Mouse (Mus musculus) hindbrain, postnatal 0 days (tissue): ENCODE measurements around the gene Washc2. TPM values are rescaled to one million over a fixed set of nuclear protein-coding genes. Genes with fewer than 3 reads are reported as not detected.

Experiments used
- ATAC-seq: fragments of 200-750 bp; cut with Nextera tagmentation; 2 replicates; pipeline ENCODE4 v1.8.0; 2017; ENCODE audit warnings: mild to moderate bottlenecking, moderate TSS enrichment, moderate library complexity
- DNase-seq: peaks from one replicate; pipeline ENCODE4 v3.0.0-alpha.2; 2015; ENCODE audit warnings: low spot score
- H3K27ac ChIP-seq: fragments of 300-500 bp; sonication (generic); 2 replicates; pipeline ENCODE4 v1.5.1; 2014; ENCODE audit warnings: mild to moderate bottlenecking
- H3K27me3 ChIP-seq: fragments of 300-500 bp; sonication (generic); 2 replicates; pipeline ENCODE4 v1.6.1; 2014; ENCODE audit warnings: low read length, mixed read lengths; ENCODE audit not compliant: insufficient read depth
- H3K36me3 ChIP-seq: fragments of 300-500 bp; sonication (generic); 2 replicates; pipeline ENCODE4 v1.6.1; 2014; ENCODE audit warnings: low read length, mixed read lengths; ENCODE audit not compliant: insufficient read depth
- H3K4me1 ChIP-seq: fragments of 300-500 bp; sonication (generic); 2 replicates; pipeline ENCODE4 v1.6.1; 2014; ENCODE audit warnings: antibody characterized with exemption, low read length, mixed read lengths; ENCODE audit not compliant: insufficient read depth
- H3K4me2 ChIP-seq: fragments of 300-500 bp; sonication (generic); 2 replicates; pipeline ENCODE4 v1.6.1; 2014; ENCODE audit warnings: low read depth, mild to moderate bottlenecking, low read length, moderate library complexity, mixed read lengths
- H3K4me3 ChIP-seq: fragments of 300-500 bp; sonication (generic); 2 replicates; pipeline ENCODE4 v1.5.1; 2014; ENCODE audit warnings: low read length
- H3K9ac ChIP-seq: fragments of 300-500 bp; sonication (generic); replicated peaks from 2 replicates; pipeline ENCODE4 v1.6.1; 2014; ENCODE audit warnings: mild to moderate bottlenecking, low read length, moderate library complexity, mixed read lengths
- H3K9me3 ChIP-seq: fragments of 300-500 bp; sonication (generic); 2 replicates; pipeline ENCODE4 v1.6.1; 2016; ENCODE audit warnings: low read length, mixed read lengths
- CTCF ChIP-seq: IDR thresholded peaks from 2 replicates; pipeline ENCODE4 v1.5.1; 2016; ENCODE audit warnings: antibody characterized with exemption, control low read depth, low read depth
- WGBS: fragments of 180-500 bp; shearing (Covaris S2); extraction: QIAGEN DNeasy Blood & Tissue Kit; methylation state at CpG from one replicate; pipeline ENCODE4 v1.1.7; 2014; 5-methylcytosine and 5-hydroxymethylcytosine counted together
- polyA plus RNA-seq: library from polyadenylated mRNA; unstranded; fragments of >200 nt; fragmentation: Nextera tagmentation; extraction: Ambion mirVana; gene quantifications from 2 replicates; pipeline ENCODE4 v1.2.1, GENCODE M21; 2015
- total RNA-seq: library from RNA; depleted of rRNA; stranded (reverse); fragments of >200 nt; gene quantifications from 2 replicates; pipeline ENCODE4 v1.2.3, GENCODE M21; 2014

Gene Washc2
- total and polyA plus RNA-seq, 2 experiments from 2014 or later = 61.5 to 73.2 TPM

DNA sequence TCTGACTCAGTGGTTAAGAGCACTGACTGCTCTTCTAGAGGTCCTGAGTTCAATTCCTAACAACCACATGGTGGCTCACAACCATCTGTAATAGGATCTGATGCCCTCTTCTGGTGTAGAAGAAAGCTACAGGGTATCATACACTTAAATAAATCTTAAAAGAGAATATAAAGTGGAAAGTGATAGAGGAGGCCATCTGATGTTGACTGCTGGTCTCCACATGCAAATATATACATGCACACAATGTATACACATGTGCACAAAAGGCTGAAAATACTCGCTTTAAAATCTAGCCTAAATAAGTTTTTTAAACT, 59.2 kb downstream of the Washc2 start:
- H3K4me1 ChIP-seq = no peaks in the 10 kb centered on the region
- no peak overlapping the region for H3K27ac ChIP-seq
- TF ChIP-seq CTCF = peak; percentile 17; the same call in 1 of the 2 replicates
- no peak overlapping the region for H3K4me3 ChIP-seq
- 0 out of 2 replicates have a peak, but pooled peaks cover 3% of the 10 kb centered on the region for H3K36me3 ChIP-seq
- no peak overlapping the region for H3K9ac ChIP-seq
- no peaks in the 10 kb centered on the region for H3K27me3 ChIP-seq
- WGBS = 98% methylated on average over 1 of the region's 1 CpGs
- H3K9me3 ChIP-seq = no peaks in the 10 kb centered on the region
- no peak for ATAC-seq
- DNase-seq = no peak
- no peak overlapping the region for H3K4me2 ChIP-seq

DNA sequence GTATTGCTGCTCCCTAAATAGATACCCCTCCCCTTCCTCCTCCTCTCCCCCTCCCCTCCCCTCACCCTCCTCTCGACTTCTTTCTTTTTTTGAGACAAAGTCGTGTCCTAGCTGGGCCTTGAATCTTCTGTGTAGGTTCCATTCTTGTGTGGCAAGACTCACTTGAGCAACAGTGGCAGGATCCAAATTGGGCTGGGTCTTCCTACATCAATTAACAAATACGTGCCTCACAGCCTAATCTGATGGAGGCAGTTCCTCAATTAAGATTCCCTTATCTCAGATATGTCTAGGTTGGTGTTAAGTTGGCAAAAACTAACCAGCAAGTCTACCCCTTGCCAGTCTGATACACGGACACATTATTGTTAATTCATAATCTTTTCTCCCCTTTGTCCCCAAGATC, 67.9 kb downstream of the Washc2 start:
- WGBS = 65% methylated on average over 4 of the region's 4 CpGs

GRCm38 (mm10) chr6:116278679-116279317, 71.0 kb downstream of the Washc2 start:
- Histone ChIP-seq H3K4me1 (no peaks in the 10 kb centered on the region), H3K36me3 (no peaks in the 10 kb centered on the region), H3K9ac (no peak overlapping the region), H3K4me2 (no peak overlapping the region), H3K4me3 (no peak overlapping the region), H3K27ac (no peak overlapping the region), H3K27me3 (no peaks in the 10 kb centered on the region), H3K9me3 (no peaks in the 10 kb centered on the region)
- no peak for ATAC-seq
- DNase-seq = no peak
- TF ChIP-seq CTCF = no peak
- 77% methylated on average over 5 of the region's 5 CpGs for WGBS

More for the DNA sequence above, 67.9 kb downstream of the Washc2 start:
- no peak overlapping the region for H3K9ac ChIP-seq
- DNase-seq (no peak), ATAC-seq (no peak)
- H3K4me1 ChIP-seq = no peaks in the 10 kb centered on the region
- no peaks in the 10 kb centered on the region for H3K36me3 ChIP-seq
- H3K4me2 ChIP-seq = no peak overlapping the region
- no peak for TF ChIP-seq CTCF
- H3K9me3 ChIP-seq = no peaks in the 10 kb centered on the region
- H3K4me3 ChIP-seq = no peak overlapping the region
- H3K27ac ChIP-seq = no peak overlapping the region
- H3K27me3 ChIP-seq = no peaks in the 10 kb centered on the region

- no peaks in the 10 kb centered on the region for H3K4me1 ChIP-seq
- DNase-seq (no peak), ATAC-seq (no peak)
- no peaks in the 10 kb centered on the region for H3K36me3 ChIP-seq
- no peak overlapping the region for H3K9ac ChIP-seq
- H3K4me3 ChIP-seq = no peak overlapping the region
- H3K27ac ChIP-seq = no peak overlapping the region
- no peaks in the 10 kb centered on the region for H3K9me3 ChIP-seq
- TF ChIP-seq CTCF = no peak
- no peaks in the 10 kb centered on the region for H3K27me3 ChIP-seq
- 96% methylated on average over 13 of the region's 13 CpGs for WGBS
- H3K4me2 ChIP-seq = no peak overlapping the region
These were observed 73.2 kb downstream of the Washc2 start for GRCm38 (mm10) chr6:116281014-116281413.

DNA sequence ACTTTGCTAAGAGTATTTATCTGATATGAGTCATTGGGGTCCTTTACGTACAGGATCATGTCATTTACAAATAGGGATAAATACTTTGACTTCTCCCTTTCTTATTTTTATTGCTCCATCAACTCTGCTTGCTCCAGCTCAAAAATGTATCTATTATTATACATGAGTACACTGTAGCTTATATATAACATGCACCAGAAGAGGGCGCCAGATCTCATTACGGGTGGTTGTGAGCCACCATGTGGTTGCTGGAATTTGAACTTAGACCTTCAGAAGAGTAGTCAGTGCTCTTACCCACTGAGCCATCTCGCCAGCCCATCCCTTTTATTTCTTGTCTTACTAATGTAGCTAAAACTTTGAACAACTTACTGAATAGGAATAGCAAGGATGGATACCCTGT, 74.7 kb downstream of the Washc2 start:
- H3K9me3 ChIP-seq = no peaks in the 10 kb centered on the region
- no peak for ATAC-seq
- H3K9ac ChIP-seq = no peak overlapping the region
- 52% methylated on average over 4 of the region's 4 CpGs for WGBS
- no peak overlapping the region for H3K27ac ChIP-seq
- H3K27me3 ChIP-seq = no peaks in the 10 kb centered on the region
- H3K4me2 ChIP-seq = no peak overlapping the region
- no peak for DNase-seq
- no peaks in the 10 kb centered on the region for H3K4me1 ChIP-seq
- H3K36me3 ChIP-seq = no peaks in the 10 kb centered on the region
- no peak; the same call in 1 of the 2 replicates for TF ChIP-seq CTCF
- no peak overlapping the region for H3K4me3 ChIP-seq

GRCm38 (mm10) chr6:116283280-116283679, 75.4 kb downstream of the Washc2 start:
- no peaks in the 10 kb centered on the region for H3K27me3 ChIP-seq
- no peaks in the 10 kb centered on the region for H3K9me3 ChIP-seq
- no peaks in the 10 kb centered on the region for H3K4me1 ChIP-seq
- H3K9ac ChIP-seq = no peak overlapping the region
- H3K27ac ChIP-seq = no peak overlapping the region
- no peak for ATAC-seq
- no peak overlapping the region for H3K4me3 ChIP-seq
- no peaks in the 10 kb centered on the region for H3K36me3 ChIP-seq
- no peak for DNase-seq
- 64% methylated on average over 3 of the region's 3 CpGs for WGBS
- H3K4me2 ChIP-seq = no peak overlapping the region
- TF ChIP-seq CTCF = no peak

DNA sequence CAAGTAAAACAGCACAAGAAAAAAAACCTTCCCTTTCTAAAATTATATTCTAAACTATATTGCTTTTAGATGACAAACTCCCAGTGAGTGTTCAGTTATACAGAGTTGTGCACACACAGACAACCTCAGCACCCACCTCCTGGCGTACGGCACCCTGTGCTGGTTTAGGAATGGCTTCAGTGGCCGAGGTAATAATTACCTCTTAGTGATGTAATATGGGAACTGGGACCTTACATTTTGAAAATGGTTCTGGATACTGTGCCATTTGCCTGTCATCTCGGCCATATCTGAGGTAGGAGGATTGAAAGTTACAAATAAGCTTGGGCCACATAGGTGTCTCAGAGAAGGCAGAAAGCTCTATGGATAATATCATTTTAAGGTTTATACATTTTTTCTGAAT, 78.5 kb downstream of the Washc2 start:
- ATAC-seq = no peak
- H3K4me2 ChIP-seq = no peak overlapping the region
- no peaks in the 10 kb centered on the region for H3K9me3 ChIP-seq
- DNase-seq = no peak
- no peaks in the 10 kb centered on the region for H3K4me1 ChIP-seq
- H3K27me3 ChIP-seq = no peaks in the 10 kb centered on the region
- no peak overlapping the region for H3K27ac ChIP-seq
- no peak overlapping the region for H3K9ac ChIP-seq
- H3K36me3 ChIP-seq = no peaks in the 10 kb centered on the region
- 95% methylated on average over 4 of the region's 4 CpGs for WGBS
- no peak overlapping the region for H3K4me3 ChIP-seq
- no peak for TF ChIP-seq CTCF
